Mouse (Mus musculus) ovary, adult 18-20 months (tissue): ENCODE results near the gene D630045J12Rik.

Experiments used
- DNase-seq: peaks from one replicate; pipeline ENCODE4 v3.0.0; 2022; ENCODE audit warnings: low spot score, mixed read lengths

Gene D630045J12Rik

GRCm38 (mm10) chr6:38192952-38193351 is 60.9 kb downstream of the D630045J12Rik start:
- DNase-seq, result no peak

GRCm38 (mm10) chr6:38186312-38186950 is 67.4 kb downstream of the D630045J12Rik start:
- DNase-seq, result no peak

DNA sequence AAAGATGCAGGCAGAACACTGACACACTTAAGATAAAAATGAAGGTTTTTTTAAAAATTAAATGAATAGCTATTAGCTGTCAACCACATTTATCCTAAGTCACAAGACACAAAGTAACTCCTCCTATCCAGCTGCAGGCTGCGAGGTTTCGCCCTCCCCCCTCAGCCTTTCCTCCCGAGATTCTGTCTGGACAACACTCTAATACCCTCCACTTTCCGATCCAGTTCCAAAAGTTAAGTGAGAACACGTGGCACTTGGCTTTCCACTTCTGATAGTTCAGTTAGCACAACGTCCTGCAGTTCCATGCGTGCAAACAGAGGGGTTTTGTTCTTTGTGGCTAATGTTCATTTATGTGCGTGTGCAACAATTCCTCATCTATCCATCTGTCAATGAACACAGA is 69.0 kb downstream of the D630045J12Rik start:
- no peak for DNase-seq

- DNase-seq, result no peak
These were observed 72.0 kb downstream of the D630045J12Rik start for GRCm38 (mm10) chr6:38181756-38182318.

DNA sequence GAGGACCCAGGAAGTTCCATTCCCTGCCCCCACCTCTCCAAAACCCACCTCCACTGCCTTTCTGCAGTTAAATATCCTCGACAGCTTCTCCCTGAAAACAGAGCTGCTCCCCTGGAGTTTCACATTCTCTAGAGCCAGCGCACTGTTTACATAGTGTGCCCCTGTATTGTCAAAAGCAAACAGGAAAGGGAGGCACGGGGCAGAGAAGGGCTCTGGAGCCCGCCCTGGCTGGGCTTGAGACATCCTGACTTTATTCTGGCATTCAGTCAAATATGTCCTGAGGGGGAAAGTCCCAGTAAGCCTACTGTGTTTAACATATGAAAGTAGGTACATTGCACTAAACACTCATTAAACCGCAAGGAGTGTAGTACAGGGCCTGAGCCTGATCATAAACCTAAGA is 73.1 kb downstream of the D630045J12Rik start:
- no peak for DNase-seq

DNA sequence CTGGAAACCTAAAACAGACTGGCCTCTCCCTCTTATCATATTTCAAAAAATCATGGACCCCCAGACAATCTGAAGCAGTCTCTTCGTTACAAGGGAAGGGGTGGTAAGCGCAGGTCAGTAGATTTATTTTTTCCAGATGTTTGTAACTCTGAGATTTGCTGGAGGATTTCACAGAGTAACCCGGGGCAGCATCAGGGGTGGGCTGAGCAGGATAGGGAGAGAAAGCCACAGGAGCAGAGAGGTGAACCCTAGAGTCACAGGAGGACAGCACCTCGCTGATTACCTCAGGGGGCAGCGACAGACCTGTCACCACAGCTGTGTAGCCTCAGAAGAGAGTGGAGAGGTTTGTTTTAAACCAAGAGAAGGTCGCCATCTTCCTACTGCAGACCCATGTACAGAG is 88.4 kb downstream of the D630045J12Rik start:
- no peak for DNase-seq

GRCm38 (mm10) chr6:38164705-38165104 is 89.1 kb downstream of the D630045J12Rik start:
- DNase-seq, result no peak

GRCm38 (mm10) chr6:38162825-38163504 is 90.8 kb downstream of the D630045J12Rik start:
- DNase-seq, result no peak

DNA sequence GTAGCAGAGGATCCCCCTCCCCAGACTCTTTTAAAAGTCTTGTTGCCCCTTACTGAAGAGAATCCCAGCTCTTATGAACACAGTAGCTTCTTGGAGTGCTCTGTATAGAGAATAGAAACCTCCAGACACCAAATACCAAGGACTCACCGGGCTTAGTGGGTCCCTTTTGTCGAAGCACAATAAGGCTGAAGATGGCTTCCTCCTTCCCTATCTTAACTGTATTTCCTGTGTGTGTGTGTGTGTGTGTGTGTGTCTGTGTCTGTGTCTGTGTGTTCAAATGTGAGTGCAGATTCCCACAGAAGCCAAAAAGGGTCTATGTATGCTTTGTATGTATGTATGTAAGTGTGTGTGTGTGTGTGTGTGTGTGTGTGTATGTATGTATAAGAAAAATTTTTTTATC is 93.3 kb downstream of the D630045J12Rik start:
- DNase-seq, result no peak

GRCm38 (mm10) chr6:38160102-38160501 is 93.7 kb downstream of the D630045J12Rik start:
- peak; percentile 27 for DNase-seq

- DNase-seq, result no peak
These were observed 94.2 kb downstream of the D630045J12Rik start for GRCm38 (mm10) chr6:38159576-38159975.

DNA sequence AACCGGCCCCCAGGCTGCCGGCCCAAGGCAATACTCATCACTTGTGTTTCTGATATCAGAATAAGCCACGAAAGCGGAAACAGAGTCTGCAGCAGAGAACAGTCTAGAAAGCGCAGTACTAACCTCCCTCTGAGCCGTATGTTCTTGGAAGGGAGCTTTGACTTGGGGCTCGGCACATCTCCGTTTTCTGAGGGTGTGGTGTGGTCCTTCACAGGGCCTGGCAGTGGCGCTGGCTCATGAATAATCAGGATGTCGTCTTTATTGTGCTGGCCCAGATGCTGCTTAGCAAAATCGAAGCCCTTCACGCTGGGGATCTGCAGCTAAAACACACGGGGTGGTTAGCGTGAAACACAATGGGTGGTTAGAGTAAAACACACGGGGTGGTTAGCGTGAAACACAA is 95.9 kb downstream of the D630045J12Rik start:
- no peak for DNase-seq

- no peak for DNase-seq
These were observed 97.6 kb downstream of the D630045J12Rik start for GRCm38 (mm10) chr6:38156204-38156603.

DNA sequence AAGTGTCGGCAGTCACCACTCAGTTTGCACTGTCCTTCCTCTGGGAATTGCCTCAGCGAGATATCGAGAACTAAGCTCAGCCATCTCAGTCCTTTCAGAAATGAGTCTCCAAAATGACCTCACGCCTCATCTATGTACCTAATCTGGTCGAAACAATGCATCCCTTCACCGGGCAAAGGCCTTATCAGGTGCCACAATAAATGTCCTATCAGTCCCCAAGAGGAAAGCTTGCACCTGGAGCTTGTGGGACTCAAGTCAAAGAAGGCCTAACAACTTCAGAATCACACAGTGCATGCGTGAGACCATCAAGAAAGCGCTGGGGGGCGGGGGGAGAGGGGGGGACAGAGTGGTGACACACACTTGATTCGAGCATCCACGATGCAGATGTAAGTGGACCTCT is 101.5 kb downstream of the D630045J12Rik start:
- DNase-seq, result no peak

- no peak for DNase-seq
These were observed 104.3 kb downstream of the D630045J12Rik start for GRCm38 (mm10) chr6:38149483-38149882.

GRCm38 (mm10) chr6:38148626-38149025 is 105.2 kb downstream of the D630045J12Rik start:
- no peak for DNase-seq

DNA sequence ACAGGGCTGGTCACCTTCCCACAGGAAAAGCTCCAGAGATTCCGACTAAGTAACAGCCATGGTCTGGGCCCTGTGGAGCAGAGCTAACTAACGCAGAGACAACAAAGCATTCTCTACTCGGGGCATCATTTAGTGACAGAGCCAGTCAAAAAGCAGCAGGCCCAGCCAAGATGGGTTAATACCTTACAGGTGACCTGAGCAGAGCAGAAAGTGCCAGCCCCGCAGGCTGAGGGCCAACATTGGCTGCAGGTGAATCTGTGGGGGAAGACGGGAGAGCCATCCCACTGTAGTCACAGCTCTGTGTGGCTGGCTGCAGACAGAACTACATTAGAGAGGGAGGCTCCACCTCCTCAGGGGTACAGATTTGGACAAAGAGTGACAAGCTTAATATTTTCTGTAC is 106.5 kb downstream of the D630045J12Rik start:
- no peak for DNase-seq

DNA sequence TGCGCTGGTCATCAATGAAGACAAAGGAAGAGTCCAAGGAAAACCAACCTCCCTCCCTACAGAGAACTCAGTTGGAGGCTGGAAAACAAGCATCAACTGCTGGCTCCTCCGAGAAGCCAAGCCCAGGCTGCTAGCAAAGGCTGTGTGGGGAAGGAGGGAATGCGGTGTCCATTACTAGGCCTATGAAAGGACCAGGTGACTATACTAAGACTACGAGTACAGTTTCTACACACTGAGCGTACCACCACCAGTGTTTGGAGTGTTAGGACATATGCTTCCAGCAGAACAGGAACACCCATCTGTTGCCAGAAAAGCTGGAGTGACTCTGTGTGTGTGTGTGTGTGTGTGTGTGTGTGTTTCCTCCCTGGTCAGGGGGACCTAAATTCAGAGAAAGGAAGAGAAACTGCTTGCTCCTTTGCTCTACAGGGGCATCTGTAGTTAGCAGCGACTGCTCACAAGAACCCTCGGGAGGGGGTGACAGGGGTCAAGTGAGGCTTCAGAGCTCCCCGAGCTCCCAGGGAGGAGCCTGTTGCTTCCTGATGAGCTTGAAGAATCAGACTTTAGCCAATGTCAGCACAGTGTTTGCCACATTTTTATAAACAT is 108.2 kb downstream of the D630045J12Rik start:
- DNase-seq, result no peak

DNA sequence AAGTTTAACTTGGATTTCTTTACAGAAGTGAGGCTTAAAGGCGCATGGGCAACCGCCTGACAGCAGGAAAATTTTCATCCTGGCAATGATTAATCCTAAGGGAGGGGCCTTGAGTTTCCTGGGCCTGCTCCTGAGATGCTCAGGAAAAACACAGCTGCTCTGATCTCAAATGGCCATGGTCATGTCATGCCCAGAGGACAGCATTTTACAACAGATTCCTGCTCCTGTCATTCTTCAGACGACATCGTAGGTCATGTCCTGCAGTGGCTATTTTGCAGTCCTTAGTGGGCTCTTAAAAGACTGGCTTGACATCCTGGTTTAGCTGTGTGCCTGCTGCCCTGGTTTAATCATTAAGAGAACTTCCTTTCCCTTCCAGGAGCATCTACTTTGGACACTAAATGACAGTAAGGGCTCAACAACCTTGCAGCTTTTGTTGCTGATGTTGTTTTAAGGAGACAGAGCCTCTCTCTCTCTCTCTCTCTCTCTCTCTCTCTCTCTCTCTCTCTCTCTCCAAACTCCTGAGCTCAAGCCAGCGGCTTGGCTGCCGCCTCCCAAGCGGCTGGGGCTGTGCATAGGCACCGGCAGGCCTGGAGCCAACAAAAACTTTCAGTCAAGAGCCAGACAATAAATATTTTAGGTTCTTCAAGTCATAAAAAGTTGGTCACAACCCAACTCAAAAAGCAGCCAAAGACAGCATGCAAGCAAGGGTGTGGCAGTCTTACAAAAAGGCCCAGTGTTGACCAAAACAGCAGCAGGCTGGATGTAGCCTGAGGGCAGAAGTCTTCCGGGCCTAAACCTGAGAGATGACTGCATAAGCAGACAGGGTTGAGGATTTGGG is 109.4 kb downstream of the D630045J12Rik start:
- peak; percentile 48 for DNase-seq

DNA sequence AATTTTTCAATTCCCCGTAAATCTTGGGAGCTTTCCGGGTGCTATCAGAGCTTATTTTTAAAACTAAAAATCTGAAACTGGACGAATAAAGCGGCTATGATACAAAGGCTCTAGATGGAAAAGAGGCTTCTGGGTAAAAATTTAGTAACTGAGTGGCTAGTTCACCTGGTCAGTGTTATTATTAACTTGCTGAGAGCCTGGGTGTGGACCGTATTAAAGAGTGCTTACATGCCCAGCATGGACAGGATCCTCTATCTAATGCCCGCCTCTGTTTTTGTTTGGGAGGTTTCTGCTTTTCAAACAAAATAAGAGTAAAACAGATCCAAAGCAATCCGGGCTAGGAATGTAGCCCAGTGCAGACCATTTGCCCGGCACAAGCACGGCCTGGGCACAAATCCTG is 113.4 kb downstream of the D630045J12Rik start:
- DNase-seq, result no peak

DNA sequence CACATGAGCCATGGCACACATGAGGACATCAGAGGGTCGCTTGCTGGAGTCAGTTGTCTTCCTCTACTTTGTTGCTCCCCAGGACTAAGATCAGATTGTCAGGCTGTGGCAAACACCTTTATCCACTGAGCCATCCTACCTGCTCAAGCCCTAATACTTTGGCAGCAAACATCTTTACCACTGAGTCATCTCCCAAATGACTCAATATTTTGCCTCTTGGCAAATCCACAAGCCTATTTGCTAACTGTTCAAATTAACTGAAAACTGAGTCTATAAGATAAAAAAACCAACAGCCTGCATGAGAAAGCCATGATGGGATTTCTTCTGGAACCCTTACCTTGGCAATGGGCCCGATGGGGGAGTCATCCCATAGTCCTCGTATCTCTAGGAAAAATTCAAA is 114.7 kb downstream of the D630045J12Rik start:
- no peak for DNase-seq
